Mouse (Mus musculus) limb, embryonic 15.5 days (tissue): ENCODE data around the gene Gbx2. TPM values are rescaled to one million over a fixed set of nuclear protein-coding genes. Genes with fewer than 3 reads are reported as not detected.

ENCODE experiments used
- ATAC-seq: fragments of 200-750 bp; cut with Nextera tagmentation; 2 replicates; pipeline ENCODE4 v1.8.0; 2017; ENCODE audit warnings: low read depth, moderate TSS enrichment; ENCODE audit not compliant: insufficient number of reproducible peaks, low FRiP score, low TSS enrichment
- H3K27ac ChIP-seq: fragments of 300-500 bp; sonication (generic); 2 replicates; pipeline ENCODE4 v1.5.1; 2015; ENCODE audit warnings: moderate library complexity, mild to moderate bottlenecking, inconsistent platforms
- H3K27me3 ChIP-seq: fragments of 300-500 bp; sonication (generic); 2 replicates; pipeline ENCODE4 v1.6.1; 2015; ENCODE audit warnings: inconsistent platforms
- H3K36me3 ChIP-seq: fragments of 300-500 bp; sonication (generic); 2 replicates; pipeline ENCODE4 v1.6.1; 2015; ENCODE audit warnings: inconsistent platforms
- H3K4me1 ChIP-seq: fragments of 300-500 bp; sonication (generic); 2 replicates; pipeline ENCODE4 v1.6.1; 2015; ENCODE audit warnings: inconsistent platforms
- H3K4me2 ChIP-seq: fragments of 300-500 bp; sonication (generic); 2 replicates; pipeline ENCODE4 v1.6.1; 2015; ENCODE audit warnings: mild to moderate bottlenecking, inconsistent platforms
- H3K4me3 ChIP-seq: fragments of 300-500 bp; sonication (generic); 2 replicates; pipeline ENCODE4 v1.5.1; 2015; ENCODE audit warnings: mild to moderate bottlenecking, inconsistent platforms
- H3K9ac ChIP-seq: fragments of 300-500 bp; sonication (generic); 2 replicates; pipeline ENCODE4 v1.6.1; 2015; ENCODE audit warnings: inconsistent platforms
- H3K9me3 ChIP-seq: fragments of 300-500 bp; sonication (generic); 2 replicates; pipeline ENCODE4 v1.6.1; 2016; ENCODE audit warnings: inconsistent platforms
- WGBS: fragments of 180-500 bp; shearing (Covaris S2); methylation state at CpG from one replicate; pipeline ENCODE4 v1.1.7; 2015; 5-methylcytosine and 5-hydroxymethylcytosine counted together
- polyA plus RNA-seq: library from polyadenylated mRNA; unstranded; fragments of >200 nt; fragmentation: Nextera tagmentation; extraction: Ambion mirVana; gene quantifications from 2 replicates; pipeline ENCODE4 v1.2.1, GENCODE M21; 2015

Gbx2 gene
- polyA plus RNA-seq, 1 experiment from 2014 or later: 0.14 TPM

GRCm38 (mm10) chr1:89933786-89934185 lies 2.8 kb upstream of the Gbx2 start:
- H3K9ac ChIP-seq: no peak overlapping the region
- no peak overlapping the region for H3K27ac ChIP-seq
- H3K4me3 ChIP-seq: no peak overlapping the region
- H3K27me3 ChIP-seq: peaks cover 97% of the 10 kb centered on the region
- H3K36me3 ChIP-seq: no peaks in the 10 kb centered on the region
- WGBS: 3% methylated on average over 21 of the region's 21 CpGs
- no peaks in the 10 kb centered on the region for H3K9me3 ChIP-seq
- no peak overlapping the region for H3K4me2 ChIP-seq
- H3K4me1 ChIP-seq: peaks cover 48% of the 10 kb centered on the region
- ATAC-seq: no peak

GRCm38 (mm10) chr1:89933028-89933427 lies 2.0 kb upstream of the Gbx2 start:
- H3K4me3 ChIP-seq: no peak overlapping the region

GRCm38 (mm10) chr1:89932616-89933015 lies 1.6 kb upstream of the Gbx2 start:
- 2% methylated on average over 16 of the region's 16 CpGs for WGBS
- peaks cover 98% of the 10 kb centered on the region for H3K27me3 ChIP-seq
- H3K9me3 ChIP-seq: no peaks in the 10 kb centered on the region
- no peak for ATAC-seq
- H3K4me1 ChIP-seq: peaks cover 52% of the 10 kb centered on the region
- no peak overlapping the region for H3K4me3 ChIP-seq
- H3K27ac ChIP-seq: no peak overlapping the region
- no peaks in the 10 kb centered on the region for H3K36me3 ChIP-seq
- H3K4me2 ChIP-seq: no peak overlapping the region
- no peak overlapping the region for H3K9ac ChIP-seq

More at GRCm38 (mm10) chr1:89933028-89933427, 2.0 kb upstream of the Gbx2 start:
- peaks cover 98% of the 10 kb centered on the region for H3K27me3 ChIP-seq
- ATAC-seq: no peak
- no peak overlapping the region for H3K9ac ChIP-seq
- H3K9me3 ChIP-seq: no peaks in the 10 kb centered on the region
- peaks cover 52% of the 10 kb centered on the region for H3K4me1 ChIP-seq
- H3K4me2 ChIP-seq: no peak overlapping the region
- H3K36me3 ChIP-seq: no peaks in the 10 kb centered on the region
- H3K27ac ChIP-seq: no peak overlapping the region
- 14% methylated on average over 6 of the region's 6 CpGs for WGBS

- H3K27me3 ChIP-seq: peaks cover 98% of the 10 kb centered on the region
- H3K27ac ChIP-seq: no peak overlapping the region
- no peak for ATAC-seq
- peaks cover 57% of the 10 kb centered on the region for H3K4me1 ChIP-seq
- no peak overlapping the region; the same call in 1 of the 2 replicates for H3K4me3 ChIP-seq
- no peak overlapping the region for H3K4me2 ChIP-seq
- no peaks in the 10 kb centered on the region for H3K36me3 ChIP-seq
- 3% methylated on average over 19 of the region's 19 CpGs for WGBS
- no peak overlapping the region for H3K9ac ChIP-seq
- no peaks in the 10 kb centered on the region for H3K9me3 ChIP-seq
Observed at GRCm38 (mm10) chr1:89932021-89932423, 1.0 kb upstream of the Gbx2 start.

- no peaks in the 10 kb centered on the region for H3K9me3 ChIP-seq
- peaks cover 60% of the 10 kb centered on the region for H3K4me1 ChIP-seq
- WGBS: under 1% methylated on average over 45 of the region's 45 CpGs
- H3K4me2 ChIP-seq: peak overlapping the region; percentile 87
- no peak overlapping the region; the same call in 1 of the 2 replicates for H3K9ac ChIP-seq
- H3K4me3 ChIP-seq: peak overlapping the region; percentile 43
- peaks cover 98% of the 10 kb centered on the region for H3K27me3 ChIP-seq
- H3K36me3 ChIP-seq: no peaks in the 10 kb centered on the region
- no peak for ATAC-seq
- no peak overlapping the region for H3K27ac ChIP-seq
Observed at GRCm38 (mm10) chr1:89930551-89930950, 428 bp downstream of the Gbx2 start.

- ATAC-seq: no peak
- Histone ChIP-seq H3K9me3 (no peaks in the 10 kb centered on the region), H3K4me1 (peaks cover 57% of the 10 kb centered on the region), H3K36me3 (no peaks in the 10 kb centered on the region), H3K4me3 (peak overlapping the region; percentile 43), H3K27ac (no peak overlapping the region), H3K9ac (no peak overlapping the region), H3K27me3 (peaks cover 98% of the 10 kb centered on the region), H3K4me2 (peak overlapping the region; percentile 87)
- under 1% methylated on average over 55 of the region's 55 CpGs for WGBS
Observed at GRCm38 (mm10) chr1:89929721-89930505, 1.1 kb downstream of the Gbx2 start.

- H3K27ac ChIP-seq: no peak overlapping the region
- H3K36me3 ChIP-seq: no peaks in the 10 kb centered on the region
- H3K9me3 ChIP-seq: no peaks in the 10 kb centered on the region
- H3K9ac ChIP-seq: no peak overlapping the region
- 0 out of 2 replicates have a peak overlapping the region, but pooled peaks have one; percentile 5 for H3K4me3 ChIP-seq
- H3K4me2 ChIP-seq: no peak overlapping the region
- peaks cover 52% of the 10 kb centered on the region for H3K4me1 ChIP-seq
- 6% methylated on average over 6 of the region's 6 CpGs for WGBS
- no peak for ATAC-seq
- peaks cover 98% of the 10 kb centered on the region for H3K27me3 ChIP-seq
Observed at GRCm38 (mm10) chr1:89929181-89929580, 1.8 kb downstream of the Gbx2 start.

GRCm38 (mm10) chr1:89928676-89929075 lies 2.3 kb downstream of the Gbx2 start:
- H3K4me3 ChIP-seq: peak overlapping the region; percentile 5; the same call in 1 of the 2 replicates
- no peaks in the 10 kb centered on the region for H3K9me3 ChIP-seq
- H3K4me2 ChIP-seq: peak overlapping the region; percentile 24; the same call in 1 of the 2 replicates
- H3K4me1 ChIP-seq: peaks cover 53% of the 10 kb centered on the region
- WGBS: 7% methylated on average over 25 of the region's 25 CpGs
- peaks cover 98% of the 10 kb centered on the region for H3K27me3 ChIP-seq
- no peaks in the 10 kb centered on the region for H3K36me3 ChIP-seq
- no peak overlapping the region for H3K9ac ChIP-seq
- no peak for ATAC-seq
- H3K27ac ChIP-seq: no peak overlapping the region

GRCm38 (mm10) chr1:89927061-89927661 lies 3.8 kb downstream of the Gbx2 start:
- Histone ChIP-seq H3K9me3 (no peaks in the 10 kb centered on the region), H3K27me3 (peaks cover 100% of the 10 kb centered on the region), H3K36me3 (no peaks in the 10 kb centered on the region), H3K4me2 (peak overlapping the region; percentile 51), H3K4me3 (peak overlapping the region; percentile 34), H3K9ac (no peak overlapping the region), H3K27ac (no peak overlapping the region), H3K4me1 (peaks cover 60% of the 10 kb centered on the region)
- ATAC-seq: no peak
- 2% methylated on average over 35 of the region's 36 CpGs for WGBS

- H3K27ac ChIP-seq: no peak overlapping the region
Observed at GRCm38 (mm10) chr1:89926583-89927060, 4.4 kb downstream of the Gbx2 start.

GRCm38 (mm10) chr1:89925501-89926190 lies 5.3 kb downstream of the Gbx2 start:
- Histone ChIP-seq H3K36me3 (no peaks in the 10 kb centered on the region), H3K9ac (no peak overlapping the region), H3K27ac (no peak overlapping the region), H3K4me3 (no peak overlapping the region), H3K4me2 (no peak overlapping the region), H3K27me3 (peaks cover 99% of the 10 kb centered on the region), H3K4me1 (peaks cover 47% of the 10 kb centered on the region), H3K9me3 (no peaks in the 10 kb centered on the region)
- no peak for ATAC-seq
- 39% methylated on average over 12 of the region's 12 CpGs for WGBS

More at GRCm38 (mm10) chr1:89926583-89927060, 4.4 kb downstream of the Gbx2 start:
- Histone ChIP-seq H3K9me3 (no peaks in the 10 kb centered on the region), H3K4me2 (peak overlapping the region; percentile 51), H3K4me3 (peak overlapping the region; percentile 34), H3K36me3 (no peaks in the 10 kb centered on the region), H3K27me3 (peaks cover 100% of the 10 kb centered on the region), H3K4me1 (peaks cover 56% of the 10 kb centered on the region), H3K9ac (no peak overlapping the region)
- ATAC-seq: no peak
- 23% methylated on average over 9 of the region's 9 CpGs for WGBS
